Mouse (Mus musculus) kidney, adult 2 months (tissue): Measurements from ENCODE around the gene Snd1.

Experiments
- CTCF ChIP-seq: fragments of 200-500 bp; conservative IDR thresholded peaks from 2 replicates; pipeline ENCODE4 v1.5.1; 2011; ENCODE audit warnings: low read depth, mild to moderate bottlenecking, control low read depth, low read length, moderate library complexity, mixed read lengths; ENCODE audit not compliant: insufficient read depth, insufficient read length
- POLR2A ChIP-seq: fragments of 200-500 bp; IDR thresholded peaks from one replicate; pipeline ENCODE4 v1.6.1; 2011; ENCODE audit warnings: low read depth, low read length, control low read depth

DNA sequence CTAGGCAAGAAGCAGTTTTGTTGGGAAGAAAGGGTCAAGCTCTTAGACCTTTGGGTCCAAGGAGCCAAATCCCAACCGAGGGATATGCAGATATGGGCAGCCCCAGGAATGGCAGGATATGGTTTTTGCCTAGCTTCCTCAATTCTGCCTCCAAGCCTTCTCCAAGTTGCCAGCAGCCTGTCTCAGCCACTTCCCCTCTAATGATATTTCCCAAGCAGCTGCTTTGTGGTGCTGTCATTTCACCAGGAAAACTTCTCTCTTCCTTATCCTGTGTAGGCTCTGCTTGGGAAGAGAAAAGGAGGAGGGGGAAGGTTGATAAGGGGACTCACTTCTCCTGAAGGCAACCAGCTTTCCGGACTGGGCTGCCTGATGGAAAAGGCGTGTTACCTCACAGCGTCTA lies 406.0 kb downstream of the Snd1 start:
- TF ChIP-seq CTCF (no peak), POLR2A (no peak)
